Mouse (Mus musculus): ENCODE data around the gene Zfp428. TPM values are rescaled to one million over a fixed set of nuclear protein-coding genes. Genes with fewer than 3 reads are reported as not detected.
"Not testable (repeated sequence)": the region's sequence is repeated elsewhere in the genome, so short reads cannot be mapped to it uniquely, and the experiment has no call there.

The Zfp428 gene
- polyA plus RNA-seq, 1 experiment = 9.5 TPM

DNA sequence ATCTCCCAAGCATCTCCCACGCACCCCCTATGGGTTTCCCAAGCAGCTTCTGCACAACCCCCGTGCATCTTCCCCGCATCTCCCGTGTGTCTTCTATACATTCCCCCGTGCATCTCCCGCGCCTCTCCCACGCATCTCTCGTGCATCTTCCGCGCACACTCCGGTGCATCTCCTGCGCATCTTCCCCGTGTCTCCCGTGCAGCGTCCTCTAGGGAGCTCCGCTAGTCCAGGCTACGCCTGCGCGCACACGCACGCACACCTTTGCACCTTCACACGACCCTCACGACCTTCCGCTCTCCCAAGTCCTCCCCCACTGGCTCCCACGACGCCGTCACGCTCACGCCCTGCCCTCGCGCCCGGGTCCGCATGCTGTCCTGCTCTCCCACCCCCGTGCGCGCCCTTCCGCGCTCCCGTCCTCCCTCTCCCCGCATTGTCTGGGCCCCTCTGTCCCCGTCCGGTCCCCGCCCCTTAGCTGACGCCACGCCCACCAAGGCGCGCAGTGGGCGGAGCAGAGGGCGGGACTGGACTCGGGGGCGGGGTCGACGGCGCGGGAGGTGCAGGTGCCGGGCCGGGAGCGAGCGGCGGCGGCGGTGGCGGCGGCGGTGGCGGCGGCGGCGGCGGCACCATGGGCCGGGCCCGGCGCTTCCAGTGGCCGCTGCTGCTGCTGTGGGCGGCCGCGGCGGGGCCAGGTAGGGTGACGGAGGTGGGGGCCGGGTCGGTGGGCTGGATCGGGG is 25.2 kb upstream of the Zfp428 start, which contains the start of gene Cadm4:
Cadm4 (plus strand) TSS at position 550 of the 734 bp plus-strand sequence.
- Histone ChIP-seq H3K4me3 (ENCODE audit: insufficient read depth, low read depth, low read length) (peak within 1 kb of the TSS; percentile 66), H3K27ac (ENCODE audit: insufficient read depth, low read depth, low read length) (no peak within 1 kb of the TSS), H3K36me3 (ENCODE audit: control insufficient read depth, insufficient read depth, low read length) (no peaks in the 10 kb centered on the region), H3K27me3 (replicated peaks; ENCODE audit: control insufficient read depth, insufficient read depth, low read length) (no peaks in the 10 kb centered on the region), H3K4me1 (ENCODE audit: control insufficient read depth, insufficient read depth, low read length) (0 out of 2 replicates have a peak, but pooled peaks cover 4% of the 10 kb centered on the region)
- no peak for TF ChIP-seq CTCF (conservative IDR thresholded peaks at IDR 0.05; ENCODE audit: insufficient read depth, insufficient read length, low read depth, low read length)
- TF ChIP-seq POLR2A (IDR thresholded peaks at IDR 0.05; ENCODE audit: low read depth, low read length) = no peak
- DNase-seq = peak; percentile 85
- WGBS = 1% methylated on average over 79 of the region's 83 CpGs

DNA sequence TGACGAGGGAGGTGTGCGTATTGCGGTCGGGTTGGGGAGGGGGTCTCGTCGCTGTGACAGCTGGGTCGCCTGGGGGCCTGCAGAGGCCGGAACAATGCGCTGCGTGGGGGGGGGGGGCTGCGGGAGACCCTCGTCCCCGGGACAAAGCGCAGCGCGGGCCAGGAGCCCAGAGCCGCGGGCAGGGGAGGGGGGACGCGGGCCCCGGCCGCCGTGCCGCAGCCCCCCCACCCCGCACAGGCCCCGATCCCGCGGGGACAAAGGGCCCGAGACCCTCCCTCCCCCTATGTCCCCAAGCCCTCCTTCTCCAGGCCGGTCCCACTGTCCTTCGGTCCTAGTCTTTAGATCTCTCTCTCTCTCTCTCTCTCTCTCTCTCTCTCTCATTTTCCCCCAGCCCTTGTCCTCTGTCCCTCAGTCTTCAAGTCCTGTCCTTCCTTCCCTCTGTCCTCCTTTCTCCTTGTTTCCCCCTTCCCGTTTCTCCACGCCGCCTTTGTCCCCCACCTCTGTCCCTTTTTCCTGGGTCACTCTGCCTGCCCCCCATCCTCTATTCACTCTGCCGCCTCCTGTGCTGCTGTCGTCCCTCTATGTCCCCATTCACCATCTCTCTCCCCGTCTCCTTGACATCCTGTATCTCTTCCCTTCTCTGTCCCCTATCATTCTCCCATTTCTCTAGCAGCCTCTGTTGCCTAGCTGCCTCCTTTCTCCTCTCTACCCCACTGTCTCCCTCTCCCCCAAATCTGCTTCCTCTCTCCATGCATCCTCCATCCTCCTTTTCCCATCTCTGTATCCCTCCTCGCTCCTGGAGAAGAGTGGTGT is 24.4 kb upstream of the Zfp428 start:
- H3K27me3 ChIP-seq (replicated peaks; ENCODE audit: control insufficient read depth, insufficient read depth, low read length) = no peaks in the 10 kb centered on the region
- H3K36me3 ChIP-seq (ENCODE audit: control insufficient read depth, insufficient read depth, low read length) = no peaks in the 10 kb centered on the region
- TF ChIP-seq CTCF (conservative IDR thresholded peaks at IDR 0.05; ENCODE audit: insufficient read depth, insufficient read length, low read depth, low read length) (no peak), POLR2A (IDR thresholded peaks at IDR 0.05; ENCODE audit: low read depth, low read length) (no peak)
- H3K27ac ChIP-seq (ENCODE audit: insufficient read depth, low read depth, low read length) = no peak overlapping the region
- peaks cover 9% of the 10 kb centered on the region for H3K4me1 ChIP-seq (ENCODE audit: control insufficient read depth, insufficient read depth, low read length)
- H3K4me3 ChIP-seq (ENCODE audit: insufficient read depth, low read depth, low read length) = peak overlapping the region; percentile 66
- DNase-seq = no peak
- WGBS = 3% methylated on average over 25 of the region's 38 CpGs

DNA sequence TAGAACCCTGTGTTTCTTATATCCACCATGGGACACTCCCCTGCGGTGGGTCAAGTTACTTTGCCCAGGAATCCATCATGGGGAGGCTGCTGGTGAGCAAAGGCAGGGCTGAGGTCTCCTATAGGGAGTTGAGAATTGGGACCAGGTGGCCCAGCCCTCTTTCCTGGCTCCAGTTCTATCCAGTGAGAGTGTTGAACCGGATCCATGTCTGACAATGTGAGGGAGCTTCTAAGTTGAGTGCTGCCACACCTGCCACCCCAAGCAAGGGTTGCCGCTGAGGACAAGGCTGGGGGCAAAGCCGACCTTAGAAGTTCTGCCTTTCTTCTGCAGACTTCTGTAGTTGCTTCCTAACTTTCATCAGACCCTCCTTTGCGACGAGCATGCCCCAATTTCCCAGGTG is 23.5 kb upstream of the Zfp428 start:
- not testable (repeated sequence) for H3K4me3 ChIP-seq (ENCODE audit: insufficient read depth, low read depth, low read length)
- 53% methylated on average over 6 of the region's 6 CpGs for WGBS

DNA sequence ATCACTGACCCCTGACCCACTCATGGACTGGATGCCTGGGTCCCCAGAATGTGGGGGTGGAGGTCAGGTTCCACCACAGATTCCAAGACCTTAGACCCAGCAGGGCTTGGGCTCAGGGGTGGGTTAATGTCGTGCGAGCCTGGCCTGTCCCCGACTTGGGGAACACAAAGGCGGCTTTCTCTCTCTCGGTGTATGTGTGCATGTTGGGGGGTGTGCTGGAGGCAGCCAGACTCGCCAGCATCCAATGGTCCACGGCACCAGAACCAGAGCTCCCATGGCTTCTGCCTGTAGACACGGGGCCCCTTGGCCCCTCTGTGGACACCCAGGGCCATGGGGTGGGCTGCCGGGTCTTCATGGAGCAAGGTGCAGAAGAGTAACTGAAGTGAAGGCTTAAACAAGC is 21.3 kb upstream of the Zfp428 start:
- no peak for TF ChIP-seq CTCF (conservative IDR thresholded peaks at IDR 0.05; ENCODE audit: insufficient read depth, insufficient read length, low read depth, low read length)
- TF ChIP-seq POLR2A (IDR thresholded peaks at IDR 0.05; ENCODE audit: low read depth, low read length) = no peak
- Histone ChIP-seq H3K27me3 (replicated peaks; ENCODE audit: control insufficient read depth, insufficient read depth, low read length) (no peaks in the 10 kb centered on the region), H3K27ac (ENCODE audit: insufficient read depth, low read depth, low read length) (no peak overlapping the region), H3K4me3 (ENCODE audit: insufficient read depth, low read depth, low read length) (no peak overlapping the region), H3K36me3 (ENCODE audit: control insufficient read depth, insufficient read depth, low read length) (no peaks in the 10 kb centered on the region), H3K4me1 (ENCODE audit: control insufficient read depth, insufficient read depth, low read length) (peaks cover 9% of the 10 kb centered on the region)
- DNase-seq = no peak
- WGBS = 85% methylated on average over 9 of the region's 9 CpGs

More for the DNA sequence above, 23.5 kb upstream of the Zfp428 start:
- H3K27ac ChIP-seq (ENCODE audit: insufficient read depth, low read depth, low read length); H3K27me3 ChIP-seq (replicated peaks; ENCODE audit: control insufficient read depth, insufficient read depth, low read length); DNase-seq; H3K36me3 ChIP-seq (ENCODE audit: control insufficient read depth, insufficient read depth, low read length); H3K4me1 ChIP-seq (ENCODE audit: control insufficient read depth, insufficient read depth, low read length): not testable (repeated sequence)

DNA sequence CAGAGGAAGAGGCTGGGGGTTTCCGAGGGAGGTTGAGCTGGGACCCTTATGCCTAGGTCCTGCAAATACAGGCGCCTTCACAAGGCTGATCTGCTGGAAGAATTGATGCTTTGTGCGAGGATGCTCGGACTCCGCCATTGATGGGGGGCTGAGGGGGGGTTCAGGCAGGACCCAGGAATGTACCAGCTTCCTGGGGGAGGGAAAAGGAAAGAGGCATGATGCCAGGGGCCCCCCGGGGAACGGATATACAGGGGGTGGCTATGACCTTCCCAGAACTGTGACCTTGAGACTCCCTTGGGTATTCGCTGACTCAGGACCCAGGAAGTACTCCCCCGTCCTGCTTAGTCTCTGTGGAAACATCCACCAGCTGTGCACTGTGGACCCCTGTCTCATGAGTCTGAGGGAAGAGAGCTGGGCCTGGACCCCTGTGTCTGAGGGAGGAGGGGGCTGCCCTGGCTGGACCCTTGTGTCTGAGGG is 20.1 kb upstream of the Zfp428 start:
- WGBS = 39% methylated on average over 9 of the region's 9 CpGs
- Histone ChIP-seq H3K4me1 (ENCODE audit: control insufficient read depth, insufficient read depth, low read length) (peaks cover 5% of the 10 kb centered on the region), H3K27ac (ENCODE audit: insufficient read depth, low read depth, low read length) (peak overlapping the region; percentile 33; the same call in 1 of the 2 replicates), H3K36me3 (ENCODE audit: control insufficient read depth, insufficient read depth, low read length) (no peaks in the 10 kb centered on the region), H3K27me3 (replicated peaks; ENCODE audit: control insufficient read depth, insufficient read depth, low read length) (no peaks in the 10 kb centered on the region), H3K4me3 (ENCODE audit: insufficient read depth, low read depth, low read length) (no peak overlapping the region)
- DNase-seq = no peak
- no peak for TF ChIP-seq CTCF (conservative IDR thresholded peaks at IDR 0.05; ENCODE audit: insufficient read depth, insufficient read length, low read depth, low read length)
- TF ChIP-seq POLR2A (IDR thresholded peaks at IDR 0.05; ENCODE audit: low read depth, low read length) = no peak

DNA sequence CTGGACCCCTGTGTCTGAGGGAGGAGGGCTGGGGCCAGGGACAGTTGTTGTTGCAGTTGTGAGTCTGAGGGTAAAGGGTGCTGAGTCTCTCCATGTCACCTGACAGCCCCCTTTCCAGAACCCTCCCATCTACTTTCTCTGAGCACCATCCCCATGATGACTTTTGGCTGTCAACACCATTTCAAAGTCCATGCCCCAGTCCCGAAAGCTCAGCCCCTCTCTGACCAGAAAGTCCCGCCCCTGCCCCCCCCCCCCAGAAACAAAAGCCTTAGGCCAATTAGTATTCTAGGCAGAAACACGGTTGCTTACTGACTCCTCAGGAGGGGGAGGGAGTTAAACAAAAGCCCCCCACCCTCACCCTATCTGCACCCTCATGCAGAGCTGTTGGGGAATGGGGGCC is 19.4 kb upstream of the Zfp428 start:
- Histone ChIP-seq H3K36me3 (ENCODE audit: control insufficient read depth, insufficient read depth, low read length) (no peaks in the 10 kb centered on the region), H3K27ac (ENCODE audit: insufficient read depth, low read depth, low read length) (peak overlapping the region; percentile 33; the same call in 1 of the 2 replicates), H3K4me3 (ENCODE audit: insufficient read depth, low read depth, low read length) (no peak overlapping the region), H3K27me3 (replicated peaks; ENCODE audit: control insufficient read depth, insufficient read depth, low read length) (no peaks in the 10 kb centered on the region), H3K4me1 (ENCODE audit: control insufficient read depth, insufficient read depth, low read length) (peaks cover 5% of the 10 kb centered on the region)
- TF ChIP-seq CTCF (conservative IDR thresholded peaks at IDR 0.05; ENCODE audit: insufficient read depth, insufficient read length, low read depth, low read length) = no peak
- TF ChIP-seq POLR2A (IDR thresholded peaks at IDR 0.05; ENCODE audit: low read depth, low read length) = no peak
- 29% methylated on average over 3 of the region's 3 CpGs for WGBS
- no peak for DNase-seq

DNA sequence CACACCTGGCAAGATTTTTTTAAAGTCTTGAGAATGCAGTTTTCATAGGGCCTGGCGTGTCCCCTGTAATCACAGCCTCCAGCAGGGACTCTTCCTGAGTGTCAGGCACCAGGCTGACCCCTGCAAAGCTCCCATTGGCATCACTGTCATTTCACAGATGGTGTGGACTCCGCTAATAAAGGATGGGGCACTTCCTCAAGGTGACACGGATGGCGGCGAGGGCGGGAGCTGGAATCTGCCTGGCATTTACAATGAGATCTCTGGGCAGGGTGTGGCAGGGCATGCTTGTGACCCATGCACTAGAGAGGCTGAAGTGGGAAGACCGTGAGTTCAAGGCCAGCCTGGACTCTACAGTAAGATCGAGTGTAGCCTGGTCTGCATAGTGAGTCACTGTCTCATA is 18.5 kb upstream of the Zfp428 start:
- H3K4me3 ChIP-seq (ENCODE audit: insufficient read depth, low read depth, low read length) = no peak overlapping the region
- DNase-seq = no peak
- H3K4me1 ChIP-seq (ENCODE audit: control insufficient read depth, insufficient read depth, low read length) = peaks cover 5% of the 10 kb centered on the region
- no peak for TF ChIP-seq CTCF (conservative IDR thresholded peaks at IDR 0.05; ENCODE audit: insufficient read depth, insufficient read length, low read depth, low read length)
- TF ChIP-seq POLR2A (IDR thresholded peaks at IDR 0.05; ENCODE audit: low read depth, low read length) = no peak
- H3K36me3 ChIP-seq (ENCODE audit: control insufficient read depth, insufficient read depth, low read length) = no peaks in the 10 kb centered on the region
- WGBS = 90% methylated on average over 8 of the region's 8 CpGs
- H3K27me3 ChIP-seq (replicated peaks; ENCODE audit: control insufficient read depth, insufficient read depth, low read length) = no peaks in the 10 kb centered on the region
- H3K27ac ChIP-seq (ENCODE audit: insufficient read depth, low read depth, low read length) = no peak overlapping the region
